Mouse (Mus musculus) gastrocnemius, adult 8-10 months (tissue): ENCODE measurements around the gene Cyb5r4. TPM values are rescaled to one million over a fixed set of nuclear protein-coding genes. Genes with fewer than 3 reads are reported as not detected.
"Not testable (repeated sequence)": the region's sequence is repeated elsewhere in the genome, so short reads cannot be mapped to it uniquely, and the experiment has no call there.

Source experiments
- DNase-seq, 2 experiments: peaks; one replicate each; pipeline ENCODE4 v3.0.0; 2022; ENCODE audit warnings: low spot score in 2 of 2
- total RNA-seq, 4 experiments: library from RNA; stranded (reverse); gene quantifications; 2 replicates each; pipeline ENCODE4 v1.2.4; 2022

Cyb5r4 gene
- 10 to 100 TPM; 25.2 to 40.3 (median 27.0) TPM for total RNA-seq

- DNase-seq = peak; percentile 91 to 92
Measured at GRCm38 (mm10) chr9:87021778-87022523, at the start of gene Cyb5r4. Gene Cyb5r4 (plus strand): TSS chr9:87022014.

- not testable (repeated sequence) for DNase-seq
Measured at GRCm38 (mm10) chr9:86972471-86972870, 49.3 kb upstream of the Cyb5r4 start.

- no peak for DNase-seq
Measured at GRCm38 (mm10) chr9:86973562-86973961, 48.3 kb upstream of the Cyb5r4 start.

GRCm38 (mm10) chr9:86976896-86977295 lies 44.9 kb upstream of the Cyb5r4 start:
- no peak for DNase-seq

GRCm38 (mm10) chr9:86978257-86978907 lies 43.4 kb upstream of the Cyb5r4 start:
- DNase-seq = no peak

GRCm38 (mm10) chr9:86980048-86980447 lies 41.8 kb upstream of the Cyb5r4 start:
- no peak for DNase-seq

- DNase-seq = no peak
Measured at GRCm38 (mm10) chr9:86980942-86981341, 40.9 kb upstream of the Cyb5r4 start.

- DNase-seq = no peak
Measured at GRCm38 (mm10) chr9:86981551-86981950, 40.3 kb upstream of the Cyb5r4 start.

GRCm38 (mm10) chr9:86984583-86984982 lies 37.2 kb upstream of the Cyb5r4 start:
- no peak for DNase-seq

- no peak for DNase-seq
Measured at GRCm38 (mm10) chr9:86985105-86985504, 36.7 kb upstream of the Cyb5r4 start.

GRCm38 (mm10) chr9:86986703-86987296 lies 35.0 kb upstream of the Cyb5r4 start:
- DNase-seq = no peak

- DNase-seq = no peak
Measured at GRCm38 (mm10) chr9:86989822-86990221, 32.0 kb upstream of the Cyb5r4 start.

GRCm38 (mm10) chr9:86991758-86992157 lies 30.1 kb upstream of the Cyb5r4 start:
- no peak for DNase-seq

- no peak for DNase-seq
Measured at GRCm38 (mm10) chr9:86997046-86997691, 24.6 kb upstream of the Cyb5r4 start.

GRCm38 (mm10) chr9:86999956-87000582 lies 21.7 kb upstream of the Cyb5r4 start:
- no peak for DNase-seq

- no peak for DNase-seq
Measured at GRCm38 (mm10) chr9:87004701-87005434, 16.9 kb upstream of the Cyb5r4 start.

- DNase-seq = no peak
Measured at GRCm38 (mm10) chr9:87005435-87005779, 16.4 kb upstream of the Cyb5r4 start.

GRCm38 (mm10) chr9:87008507-87008906 lies 13.3 kb upstream of the Cyb5r4 start:
- DNase-seq = no peak

- DNase-seq = no peak
Measured at GRCm38 (mm10) chr9:87008919-87009318, 12.9 kb upstream of the Cyb5r4 start.

GRCm38 (mm10) chr9:87015288-87015937 lies 6.4 kb upstream of the Cyb5r4 start, which contains the start of gene Ripply2:
Gene Ripply2 (plus strand): TSS chr9:87015537.
- no peak for DNase-seq
